ENCODE assay signal across 8 mouse cellular contexts in the genomic region with DNA sequence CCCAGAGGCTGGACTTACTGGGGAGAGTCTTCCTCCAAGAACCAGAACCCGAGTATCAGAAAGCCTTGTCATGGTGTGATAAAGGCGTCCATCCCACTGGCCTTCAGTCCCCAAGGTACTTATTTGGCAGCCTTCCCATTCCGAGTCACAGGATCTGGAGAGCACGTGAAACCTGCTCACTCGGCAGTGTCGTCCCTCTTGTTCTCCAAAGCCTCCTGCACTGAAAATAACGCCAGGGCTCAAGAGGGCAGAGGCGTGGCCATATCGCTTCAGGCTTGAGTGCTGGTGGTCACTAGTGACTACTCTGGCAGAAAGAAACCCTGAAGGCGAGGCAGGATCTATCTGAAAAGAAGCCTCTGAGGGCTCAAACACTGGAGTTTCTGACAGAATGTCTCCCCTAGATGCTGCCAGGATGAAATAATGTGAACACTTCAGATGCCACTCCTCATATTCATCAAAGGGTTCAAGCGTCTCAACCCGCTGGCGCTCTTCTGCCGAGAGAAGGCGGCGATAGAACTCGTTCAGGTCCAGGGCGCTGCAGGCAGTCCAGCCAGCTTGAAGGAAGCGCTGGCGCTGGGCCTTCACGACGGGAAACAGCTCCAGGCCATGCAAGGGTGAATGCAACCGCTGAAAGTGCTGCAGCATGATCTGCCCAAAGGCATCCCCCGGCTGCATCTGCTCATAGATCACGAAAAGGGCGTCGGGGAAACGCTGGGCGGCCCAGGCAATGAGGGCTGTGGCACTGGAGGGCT. TPM values are rescaled to one million over a fixed set of nuclear protein-coding genes. Genes with fewer than 3 reads are reported as not detected.
A peak's percentile ranks its signal among the peaks of the same experiment; 100 is the strongest.
DNase-seq lines count a peak whose midpoint lies in the region; ATAC-seq and TF ChIP-seq lines count a peak whose summit lies in the region.

No protein-coding gene starts in this region.

- peak overlapping the region; percentile 85 for H3K4me2 ChIP-seq in forebrain, embryonic 15.5 days (replicated peaks)
- H3K4me2 ChIP-seq in hindbrain, embryonic 16.5 days (ENCODE audit: low read length): peak overlapping the region; percentile 86
- H3K4me2 ChIP-seq in midbrain, postnatal 0 days (ENCODE audit: low read depth, low read length, poor library complexity, severe bottlenecking): peak overlapping the region; percentile 80

- no peaks in the 10 kb centered on the region for H3K9me3 ChIP-seq in forebrain, embryonic 15.5 days
- no peaks in the 10 kb centered on the region for H3K9me3 ChIP-seq in hindbrain, embryonic 16.5 days (ENCODE audit: control insufficient read depth, low read length)
- H3K9me3 ChIP-seq in midbrain, postnatal 0 days (ENCODE audit: low read length): no peaks in the 10 kb centered on the region

- WGBS in forebrain, embryonic 15.5 days: 51% methylated on average over 29 of the region's 29 CpGs
- WGBS in hindbrain, embryonic 16.5 days: 38% methylated on average over 29 of the region's 29 CpGs
- 4% methylated on average over 29 of the region's 29 CpGs for WGBS in liver, adult 2 months
- 35% methylated on average over 29 of the region's 29 CpGs for WGBS in midbrain, postnatal 0 days

- no peak for TF ChIP-seq CTCF in liver, adult 2 months (IDR thresholded peaks at IDR 0.05; ENCODE audit: low read depth, low read length)
- TF ChIP-seq CTCF in midbrain, postnatal 0 days (IDR thresholded peaks at IDR 0.05): no peak

- peak; percentile 4 to 36 for DNase-seq in right cerebral cortex, adult 2 months (ENCODE audit: low spot score in 2 of 2)
- no peak for DNase-seq in right cerebral cortex, adult 18-20 months
- peak; percentile 84 for DNase-seq in liver, adult 2 months (ENCODE audit: extremely low read depth, low read depth, low spot score)
- DNase-seq in midbrain, postnatal 0 days (ENCODE audit: low spot score): peak; percentile 47
- no peak for DNase-seq in right cerebral cortex, postnatal 36 days (ENCODE audit: low spot score in 2 of 2)

- peaks cover 7% of the 10 kb centered on the region; the same call in 1 of the 2 replicates for H3K79me2 ChIP-seq in liver, adult 2 months (ENCODE audit: control insufficient read depth, insufficient read depth, low read length)

- H3K36me3 ChIP-seq in forebrain, embryonic 15.5 days: peaks cover 19% of the 10 kb centered on the region
- H3K36me3 ChIP-seq in hindbrain, embryonic 16.5 days (ENCODE audit: control insufficient read depth, insufficient read depth, low read length): no peaks in the 10 kb centered on the region
- H3K36me3 ChIP-seq in liver, adult 2 months (ENCODE audit: control insufficient read depth, insufficient read depth, low read length): peaks cover 9% of the 10 kb centered on the region
- 0 out of 2 replicates have a peak, but pooled peaks cover 6% of the 10 kb centered on the region for H3K36me3 ChIP-seq in midbrain, postnatal 0 days (ENCODE audit: insufficient read depth, low read length)

- H3K9ac ChIP-seq in forebrain, embryonic 15.5 days (replicated peaks): peak overlapping the region; percentile 93
- peak overlapping the region; percentile 73 for H3K9ac ChIP-seq in hindbrain, embryonic 16.5 days (ENCODE audit: low read depth, low read length)
- peak overlapping the region; percentile 96 for H3K9ac ChIP-seq in liver, adult 2 months (ENCODE audit: low read depth, low read length)
- peak overlapping the region; percentile 68 for H3K9ac ChIP-seq in midbrain, postnatal 0 days (replicated peaks; ENCODE audit: low read length, poor library complexity, severe bottlenecking)

- ATAC-seq in forebrain, embryonic 15.5 days (replicated peaks): no peak
- ATAC-seq in hindbrain, embryonic 16.5 days: peak; percentile 32
- ATAC-seq in midbrain, postnatal 0 days (ENCODE audit: low FRiP score): no peak

- peak overlapping the region; percentile 95 for H3K27ac ChIP-seq in brown adipose tissue, adult 24 weeks (replicated peaks; ENCODE audit: low read depth, low read length)
- peak overlapping the region; percentile 100 for H3K27ac ChIP-seq in forebrain, embryonic 15.5 days (replicated peaks)
- H3K27ac ChIP-seq in hindbrain, embryonic 16.5 days (ENCODE audit: low read depth, low read length): peak overlapping the region; percentile 99
- peak overlapping the region; percentile 94 for H3K27ac ChIP-seq in liver, adult 2 months (replicated peaks; ENCODE audit: insufficient read depth, low read depth, low read length)
- peak overlapping the region; percentile 97 for H3K27ac ChIP-seq in midbrain, postnatal 0 days (ENCODE audit: low read depth, low read length)

- peaks cover 8% of the 10 kb centered on the region for H3K4me1 ChIP-seq in brown adipose tissue, adult 24 weeks (ENCODE audit: control insufficient read depth, insufficient read depth, insufficient read length, low read length)
- H3K4me1 ChIP-seq in forebrain, embryonic 15.5 days: peaks cover 41% of the 10 kb centered on the region
- H3K4me1 ChIP-seq in hindbrain, embryonic 16.5 days (ENCODE audit: control insufficient read depth, insufficient read depth, low read depth, low read length): peaks cover 23% of the 10 kb centered on the region
- peaks cover 10% of the 10 kb centered on the region for H3K4me1 ChIP-seq in liver, adult 2 months (ENCODE audit: control insufficient read depth, insufficient read depth, low read length)
- H3K4me1 ChIP-seq in midbrain, postnatal 0 days (ENCODE audit: insufficient read depth, low read length): peaks cover 10% of the 10 kb centered on the region; the same call in 1 of the 2 replicates

- H3K4me3 ChIP-seq in brown adipose tissue, adult 24 weeks (ENCODE audit: insufficient read depth, low read depth, low read length): peak overlapping the region; percentile 97
- peak overlapping the region; percentile 83 for H3K4me3 ChIP-seq in forebrain, embryonic 15.5 days
- H3K4me3 ChIP-seq in hindbrain, embryonic 16.5 days (ENCODE audit: low read length): peak overlapping the region; percentile 61
- H3K4me3 ChIP-seq in liver, adult 2 months (ENCODE audit: insufficient read depth, low read depth, low read length): peak overlapping the region; percentile 95
- peak overlapping the region; percentile 52 for H3K4me3 ChIP-seq in midbrain, postnatal 0 days (ENCODE audit: low read depth, low read length)

- no peaks in the 10 kb centered on the region for H3K27me3 ChIP-seq in forebrain, embryonic 15.5 days
- no peaks in the 10 kb centered on the region for H3K27me3 ChIP-seq in hindbrain, embryonic 16.5 days (replicated peaks; ENCODE audit: control insufficient read depth, insufficient read depth, low read length)
- H3K27me3 ChIP-seq in liver, adult 2 months (ENCODE audit: control insufficient read depth, insufficient read depth, low read length): no peaks in the 10 kb centered on the region
- H3K27me3 ChIP-seq in midbrain, postnatal 0 days (ENCODE audit: insufficient read depth, low read length): no peaks in the 10 kb centered on the region

- TF ChIP-seq POLR2A in liver, adult 2 months (IDR thresholded peaks at IDR 0.05; ENCODE audit: extremely low read depth, insufficient read depth, low read length): no peak

RNA-seq across cellular contexts. Expression of gene Adal, which starts 0.8 kb away (rescaled TPM):
- polyA plus RNA-seq in brown adipose tissue, adult 24 weeks (2012; ENCODE audit: insufficient read depth, insufficient read length, missing spikeins): 9.3 and 9.5 TPM in 2 replicates
- polyA plus RNA-seq in forebrain, embryonic 15.5 days (2015; fragmentation: Nextera tagmentation; extraction: Ambion mirVana): 29.7 and 36.9 TPM in 2 replicates
- 25.2 and 25.6 TPM in 2 replicates for polyA plus RNA-seq in hindbrain, embryonic 16.5 days (2015; fragmentation: Nextera tagmentation; extraction: Ambion mirVana)
- total RNA-seq in liver, adult 2 months (2014; rRNA removed): 10.0 and 12.6 TPM in 2 replicates
- 7.1 and 8.0 TPM in 2 replicates for polyA plus RNA-seq in liver, adult 2 months (2012; rRNA removed)
- 17.1 and 21.7 TPM in 2 replicates for total RNA-seq in midbrain, postnatal 0 days (2014; rRNA removed)
- polyA plus RNA-seq in midbrain, postnatal 0 days (2015; fragmentation: Nextera tagmentation; extraction: Ambion mirVana): 18.2 and 19.1 TPM in 2 replicates

RNA-seq across cellular contexts. Expression of gene Lcmt2, which starts 1.0 kb away (rescaled TPM):
- 4.9 and 5.9 TPM in 2 replicates for polyA plus RNA-seq in brown adipose tissue, adult 24 weeks (2012; ENCODE audit: insufficient read depth, insufficient read length, missing spikeins)
- 25.7 and 27.0 TPM in 2 replicates for polyA plus RNA-seq in forebrain, embryonic 15.5 days (2015; fragmentation: Nextera tagmentation; extraction: Ambion mirVana)
- 18.1 and 18.5 TPM in 2 replicates for polyA plus RNA-seq in hindbrain, embryonic 16.5 days (2015; fragmentation: Nextera tagmentation; extraction: Ambion mirVana)
- total RNA-seq in liver, adult 2 months (2014; rRNA removed): 5.2 and 6.5 TPM in 2 replicates
- 9.1 and 9.9 TPM in 2 replicates for polyA plus RNA-seq in liver, adult 2 months (2012; rRNA removed)
- 10.0 and 11.2 TPM in 2 replicates for total RNA-seq in midbrain, postnatal 0 days (2014; rRNA removed)
- 13.5 and 14.8 TPM in 2 replicates for polyA plus RNA-seq in midbrain, postnatal 0 days (2015; fragmentation: Nextera tagmentation; extraction: Ambion mirVana)

RNA-seq across cellular contexts. Expression of gene Tgm7, which starts 29.8 kb away (rescaled TPM):
- not detected in 2 replicates for polyA plus RNA-seq in brown adipose tissue, adult 24 weeks (2012; ENCODE audit: insufficient read depth, insufficient read length, missing spikeins)
- polyA plus RNA-seq in forebrain, embryonic 15.5 days (2015; fragmentation: Nextera tagmentation; extraction: Ambion mirVana): not detected in 2 replicates
- not detected in 2 replicates for polyA plus RNA-seq in hindbrain, embryonic 16.5 days (2015; fragmentation: Nextera tagmentation; extraction: Ambion mirVana)
- total RNA-seq in liver, adult 2 months (2014; rRNA removed): 0.09 TPM in 1 of 2 replicates, not detected in the other
- polyA plus RNA-seq in liver, adult 2 months (2012; rRNA removed): 0.05 TPM in 1 of 2 replicates, not detected in the other
- not detected in 2 replicates for total RNA-seq in midbrain, postnatal 0 days (2014; rRNA removed)
- polyA plus RNA-seq in midbrain, postnatal 0 days (2015; fragmentation: Nextera tagmentation; extraction: Ambion mirVana): not detected in 2 replicates

RNA-seq across cellular contexts. Expression of gene Tubgcp4, which starts 31.0 kb away (rescaled TPM):
- polyA plus RNA-seq in brown adipose tissue, adult 24 weeks (2012; ENCODE audit: insufficient read depth, insufficient read length, missing spikeins): 12.8 and 16.4 TPM in 2 replicates
- polyA plus RNA-seq in forebrain, embryonic 15.5 days (2015; fragmentation: Nextera tagmentation; extraction: Ambion mirVana): 63.3 and 70.2 TPM in 2 replicates
- 38.3 and 45.0 TPM in 2 replicates for polyA plus RNA-seq in hindbrain, embryonic 16.5 days (2015; fragmentation: Nextera tagmentation; extraction: Ambion mirVana)
- total RNA-seq in liver, adult 2 months (2014; rRNA removed): 15.9 and 16.8 TPM in 2 replicates
- polyA plus RNA-seq in liver, adult 2 months (2012; rRNA removed): 19.1 and 20.2 TPM in 2 replicates
- 35.8 and 38.2 TPM in 2 replicates for total RNA-seq in midbrain, postnatal 0 days (2014; rRNA removed)
- 21.2 and 23.0 TPM in 2 replicates for polyA plus RNA-seq in midbrain, postnatal 0 days (2015; fragmentation: Nextera tagmentation; extraction: Ambion mirVana)

RNA-seq across cellular contexts. Expression of gene Zscan29, which starts 31.5 kb away (rescaled TPM):
- 6.6 and 8.6 TPM in 2 replicates for polyA plus RNA-seq in brown adipose tissue, adult 24 weeks (2012; ENCODE audit: insufficient read depth, insufficient read length, missing spikeins)
- polyA plus RNA-seq in forebrain, embryonic 15.5 days (2015; fragmentation: Nextera tagmentation; extraction: Ambion mirVana): 10.4 and 10.7 TPM in 2 replicates
- 6.9 and 7.0 TPM in 2 replicates for polyA plus RNA-seq in hindbrain, embryonic 16.5 days (2015; fragmentation: Nextera tagmentation; extraction: Ambion mirVana)
- 5.4 and 5.9 TPM in 2 replicates for total RNA-seq in liver, adult 2 months (2014; rRNA removed)
- polyA plus RNA-seq in liver, adult 2 months (2012; rRNA removed): 2.0 and 2.8 TPM in 2 replicates
- 6.5 and 7.2 TPM in 2 replicates for total RNA-seq in midbrain, postnatal 0 days (2014; rRNA removed)
- polyA plus RNA-seq in midbrain, postnatal 0 days (2015; fragmentation: Nextera tagmentation; extraction: Ambion mirVana): 4.5 and 4.8 TPM in 2 replicates

Comparison
In these comparisons a context has a peak if more than half of its experiments do, and no peak if none do; other contexts are left out.
1. DNase-seq: peak in right cerebral cortex, adult 2 months (2 of 2), liver, adult 2 months (single experiment) and midbrain, postnatal 0 days (single experiment); none in right cerebral cortex, adult 18-20 months (single experiment) and right cerebral cortex, postnatal 36 days (0 of 2).
2. Peak in every context shown above with its lines, with median percentiles within 50 percentile points of each other: H3K27ac ChIP-seq, H3K4me3 ChIP-seq, H3K4me2 ChIP-seq and H3K9ac ChIP-seq.